Mouse (Mus musculus): ENCODE data around the gene Tent5c.

- TF ChIP-seq POLR2A (IDR thresholded peaks at IDR 0.05; ENCODE audit: control insufficient read depth in 1 of 2, insufficient read depth in 1 of 2, low read depth in 1 of 2, low read length in 2 of 2, poor library complexity in 1 of 2) (no peak), MEF2A (IDR thresholded peaks at IDR 0.05; ENCODE audit: extremely low read depth, insufficient replicate concordance, low read depth, low read length, poor library complexity, severe bottlenecking) (no peak), ZKSCAN1 (IDR thresholded peaks at IDR 0.05; ENCODE audit: low read depth, low read length) (no peak), EP300 (IDR thresholded peaks at IDR 0.05; ENCODE audit: low read depth in 1 of 2, low read length in 2 of 2) (no peak), MYB (IDR thresholded peaks at IDR 0.05; ENCODE audit: low read depth, low read length) (no peak), CHD2 (IDR thresholded peaks at IDR 0.05; ENCODE audit: low read length) (no peak), TCF12 (IDR thresholded peaks at IDR 0.05; ENCODE audit: low read depth, low read length) (no peak), CTCF (IDR thresholded peaks at IDR 0.05 in 2 of 3, conservative IDR thresholded peaks at IDR 0.05 in 1 of 3; ENCODE audit: control insufficient read depth in 1 of 3, insufficient read depth in 1 of 3, low read depth in 2 of 3, low read length in 3 of 3, poor library complexity in 1 of 3, severe bottlenecking in 1 of 3) (no peak), USF1 (IDR thresholded peaks at IDR 0.05; ENCODE audit: low read depth, low read length) (no peak), ZMIZ1 (IDR thresholded peaks at IDR 0.05; ENCODE audit: low read depth, low read length) (no peak), POLR2AphosphoS2 (IDR thresholded peaks at IDR 0.05; ENCODE audit: low read length) (no peak), RCOR1 (IDR thresholded peaks at IDR 0.05; ENCODE audit: low read depth, low read length) (no peak), ELF1 (IDR thresholded peaks at IDR 0.05; ENCODE audit: low read depth, low read length) (no peak), GATA1 (IDR thresholded peaks at IDR 0.05; ENCODE audit: low read depth, low read length) (no peak)
Measured at GRCm38 (mm10) chr3:100495456-100495855, 6.3 kb upstream of the Tent5c start.

Measured in MEL (cell line).